Mouse (Mus musculus): ENCODE results near the gene Gabpb2. TPM values are rescaled to one million over a fixed set of nuclear protein-coding genes. Genes with fewer than 3 reads are reported as not detected.

Gene Gabpb2
- total RNA-seq, 2 experiments from 2014 or later, result 21.3 to 22.6 TPM

DNA sequence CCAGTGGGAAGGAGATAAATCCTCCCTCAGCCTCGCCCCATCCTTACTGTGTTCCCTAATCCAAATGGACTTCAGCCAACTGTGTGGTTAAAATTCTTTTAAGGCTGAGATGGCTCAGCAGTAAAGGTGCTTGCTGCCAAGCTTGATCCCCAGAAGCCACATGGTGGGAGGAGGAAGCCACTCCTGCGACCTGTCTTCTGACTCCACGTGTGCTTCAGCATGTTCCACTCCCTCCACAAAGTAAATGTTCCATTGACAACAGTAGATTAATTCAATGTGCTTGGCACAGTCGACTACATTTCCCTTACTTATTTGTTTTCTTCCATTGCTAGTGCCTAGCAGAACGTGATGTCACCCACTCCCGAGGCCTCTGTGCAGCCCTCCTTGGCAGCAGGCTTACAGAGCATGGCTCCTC, 23.0 kb downstream of the Gabpb2 start:
- DNase-seq, result no peak

DNA sequence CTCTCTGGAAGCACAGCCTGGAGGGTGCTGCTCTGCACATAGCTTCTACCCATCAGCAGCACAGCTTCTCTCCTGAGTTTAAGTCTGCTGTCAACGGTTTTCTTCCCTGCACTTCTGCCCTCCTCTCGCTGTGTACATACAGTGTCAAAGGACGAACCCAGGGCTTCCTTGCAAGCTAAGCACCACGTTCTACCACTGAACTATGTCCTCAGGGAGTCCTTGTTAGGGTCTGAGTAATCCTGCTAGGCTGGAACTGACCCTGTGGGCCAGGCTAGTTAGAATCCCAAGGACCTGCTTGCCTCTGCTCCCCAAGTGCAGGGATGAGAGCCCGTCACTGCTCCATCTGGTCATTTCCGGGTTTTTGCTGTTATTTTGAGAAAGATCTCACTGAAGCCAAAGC, 30.8 kb downstream of the Gabpb2 start:
- peak in 1 of 2 experiments; percentile 8 for DNase-seq

- DNase-seq, result no peak
Measured at GRCm38 (mm10) chr3:95186100-95186499, 31.6 kb downstream of the Gabpb2 start.

- no peak for DNase-seq
Measured at GRCm38 (mm10) chr3:95184796-95185577, 32.7 kb downstream of the Gabpb2 start.

- peak; percentile 63 to 64 for DNase-seq
Measured at GRCm38 (mm10) chr3:95181841-95182240, 35.9 kb downstream of the Gabpb2 start.

- DNase-seq, result no peak
Measured at GRCm38 (mm10) chr3:95179890-95180289, 37.8 kb downstream of the Gabpb2 start.

GRCm38 (mm10) chr3:95178948-95179347, 38.8 kb downstream of the Gabpb2 start:
- no peak for DNase-seq

- no peak for DNase-seq
Measured at GRCm38 (mm10) chr3:95177583-95177982, 40.1 kb downstream of the Gabpb2 start.

- no peak for DNase-seq
Measured at GRCm38 (mm10) chr3:95176500-95176899, 41.2 kb downstream of the Gabpb2 start.

DNA sequence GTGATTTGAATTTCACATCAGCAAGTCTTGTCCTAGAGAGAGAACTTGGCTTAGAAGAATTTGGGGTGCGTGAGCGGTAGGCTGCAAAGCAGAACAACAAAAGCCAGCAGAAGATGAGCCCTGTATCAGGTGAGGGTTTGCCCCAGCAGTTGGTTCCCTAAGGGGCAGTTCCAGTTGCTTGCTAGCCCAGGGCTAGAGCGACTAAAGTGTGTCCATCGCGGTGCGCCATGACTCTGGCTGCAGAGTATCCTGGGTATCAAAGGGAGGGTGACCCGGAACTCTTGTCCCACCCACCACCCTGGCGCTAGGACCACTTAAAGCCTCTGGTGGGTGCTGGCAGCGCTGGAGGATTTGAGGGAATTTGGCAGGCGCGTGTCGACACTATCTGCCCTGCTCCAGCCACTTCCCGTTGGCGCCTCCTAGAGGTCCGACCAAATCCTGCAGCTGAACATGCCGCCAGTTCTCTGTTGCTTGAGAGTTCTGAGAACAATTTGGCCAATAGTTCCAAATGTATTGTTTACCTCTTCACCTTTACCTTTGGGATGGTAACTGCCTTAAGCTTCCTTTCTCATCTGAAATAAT, 43.6 kb downstream of the Gabpb2 start:
- peak; percentile 89 to 91 for DNase-seq

GRCm38 (mm10) chr3:95173256-95173949, 44.3 kb downstream of the Gabpb2 start:
- peak; percentile 38 to 53 for DNase-seq

GRCm38 (mm10) chr3:95172526-95173255, 45.0 kb downstream of the Gabpb2 start:
- DNase-seq, result no peak

GRCm38 (mm10) chr3:95171105-95171504, 46.6 kb downstream of the Gabpb2 start:
- DNase-seq, result no peak

GRCm38 (mm10) chr3:95169996-95170395, 47.7 kb downstream of the Gabpb2 start:
- no peak for DNase-seq

DNA sequence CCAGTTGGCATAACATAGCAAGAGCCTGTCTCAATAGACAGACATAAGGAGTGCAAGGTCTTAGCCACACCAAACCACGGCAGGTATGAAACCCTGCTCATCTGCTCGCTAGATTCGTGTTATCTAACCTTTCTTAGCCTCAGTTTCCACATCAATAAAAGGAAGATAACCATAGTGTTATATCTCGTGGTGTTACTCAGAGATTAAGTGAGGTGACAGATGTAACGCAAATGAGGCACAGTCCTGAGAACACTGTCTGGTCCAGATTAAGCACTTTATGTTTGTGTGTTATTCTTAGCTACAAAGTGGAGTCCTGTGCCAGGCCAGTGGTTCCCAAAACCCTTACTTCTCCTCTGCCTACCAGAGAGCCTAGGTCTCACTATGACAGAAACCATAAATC, 52.9 kb downstream of the Gabpb2 start:
- no peak for DNase-seq

GRCm38 (mm10) chr3:95164256-95164550, 53.5 kb downstream of the Gabpb2 start:
- DNase-seq, result no peak

DNA sequence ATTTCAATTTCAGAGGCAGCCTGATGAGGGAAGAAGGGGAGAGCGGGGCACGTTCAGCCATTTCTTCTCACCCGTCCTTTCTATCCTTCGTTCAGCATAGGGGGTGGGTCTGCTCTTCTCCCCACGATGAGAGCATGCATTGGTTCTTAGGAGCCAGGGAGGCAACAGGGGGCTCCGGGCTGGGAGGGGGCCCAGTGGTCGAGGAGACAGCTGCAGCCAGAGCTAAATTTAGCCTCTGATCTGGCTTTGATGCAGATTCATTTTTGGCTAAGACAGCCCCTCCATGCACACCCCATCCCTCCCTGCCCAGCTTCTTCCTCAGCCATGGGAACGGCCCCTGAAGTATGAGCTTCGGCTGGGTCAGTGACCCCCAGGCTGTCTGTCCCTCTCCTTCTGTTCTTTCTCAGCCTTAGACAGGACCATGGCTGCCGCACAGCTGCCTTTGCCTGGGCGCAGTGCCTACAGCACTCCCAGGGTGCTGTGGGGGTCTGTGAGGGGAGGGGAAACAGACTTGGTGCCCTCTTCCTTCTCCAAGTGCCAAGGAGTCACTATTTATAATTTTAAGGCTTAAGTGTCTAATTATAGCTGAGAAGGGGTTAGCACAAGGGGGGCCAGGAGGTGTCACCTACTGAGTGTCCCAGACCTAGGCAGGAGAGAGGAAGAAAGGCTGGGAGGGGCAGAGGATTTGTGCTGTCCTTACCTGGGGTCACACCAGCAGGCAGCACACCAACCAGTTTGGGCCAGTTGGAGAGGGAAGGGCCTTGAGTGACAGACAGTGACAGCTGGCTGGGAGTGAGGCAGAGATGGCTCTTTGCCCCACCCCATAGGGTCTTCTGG, 54.1 kb downstream of the Gabpb2 start:
- DNase-seq, result no peak

GRCm38 (mm10) chr3:95162345-95162628, 55.4 kb downstream of the Gabpb2 start:
- no peak for DNase-seq

DNA sequence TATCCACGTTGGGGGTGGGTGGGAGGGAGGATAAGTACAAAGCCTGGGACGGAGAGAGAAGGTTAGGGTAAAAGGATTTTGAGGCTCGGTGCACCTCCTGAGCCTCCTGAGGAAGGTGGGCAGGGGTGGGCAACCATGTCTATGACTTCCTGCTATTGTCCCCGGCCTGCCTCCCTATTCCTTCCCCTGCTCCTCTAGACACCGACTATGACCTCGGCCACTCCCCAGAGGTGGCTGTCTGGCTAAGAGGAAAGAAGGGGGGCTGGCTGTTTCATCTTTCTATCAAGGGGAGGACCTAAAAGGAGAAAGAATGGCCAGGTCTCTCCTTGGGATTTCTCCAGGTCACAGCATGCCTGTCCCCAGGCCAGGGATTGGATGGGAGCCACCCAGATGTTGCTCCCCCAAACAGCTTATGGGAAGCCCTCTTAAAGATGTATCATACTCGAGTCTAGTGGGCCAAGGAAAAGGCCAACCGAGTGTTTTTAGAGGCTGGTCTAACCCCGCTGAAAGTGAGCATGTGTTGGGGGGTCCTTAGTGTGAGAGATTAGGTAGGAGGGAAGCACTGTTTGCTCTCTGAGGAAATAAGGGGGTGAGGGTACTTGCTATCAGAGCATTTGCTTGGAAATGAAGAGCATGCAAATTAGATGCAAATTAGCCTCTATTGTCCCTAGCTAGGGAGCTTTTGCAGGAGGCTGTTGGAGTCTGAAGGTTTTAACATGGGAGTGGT, 55.9 kb downstream of the Gabpb2 start:
- no peak for DNase-seq

DNA sequence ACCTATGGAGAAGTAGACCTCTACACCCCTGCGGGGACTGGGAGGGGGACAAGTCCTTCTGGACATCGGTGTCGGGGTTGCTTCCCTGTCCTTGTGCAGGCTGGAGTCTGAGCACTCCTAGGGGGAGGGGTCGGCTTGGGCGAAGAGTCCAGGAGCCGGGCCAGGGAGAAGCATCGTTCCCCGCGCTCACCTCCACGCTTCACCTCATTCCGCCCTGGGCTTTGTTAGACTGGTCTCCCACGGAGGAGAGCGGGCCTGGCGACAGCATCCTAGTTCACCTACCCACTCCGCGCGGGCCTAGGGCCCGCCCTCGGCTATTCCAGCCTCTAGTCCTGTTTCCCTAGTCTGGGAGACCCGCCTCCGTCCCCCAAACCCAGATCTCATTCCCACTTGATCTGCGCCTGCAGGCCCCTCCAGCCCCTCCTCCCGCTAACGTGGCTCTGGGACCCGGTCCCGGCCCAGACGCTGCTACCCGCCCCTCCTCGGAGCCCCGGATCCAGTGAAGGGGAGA, 56.6 kb downstream of the Gabpb2 start:
- DNase-seq, result no peak

All from adrenal gland, postnatal 36 days (tissue).